Mouse (Mus musculus): ENCODE results near the gene Mmp19. TPM values are rescaled to one million over a fixed set of nuclear protein-coding genes. Genes with fewer than 3 reads are reported as not detected.
A peak's percentile ranks its signal among the peaks of the same experiment; 100 is the strongest.

Gene Mmp19
- total RNA-seq (2012; rRNA removed) = 0.08 and 0.10 TPM in 2 replicates
- under 1 TPM in 1 of 2 experiments, not detected in 1; 0.36 TPM for polyA plus RNA-seq (2012; ENCODE audit: insufficient read depth in 1 of 2, insufficient read length in 2 of 2, low read depth in 1 of 2, low replicate concordance in 2 of 2, missing spikeins in 1 of 2)

DNA sequence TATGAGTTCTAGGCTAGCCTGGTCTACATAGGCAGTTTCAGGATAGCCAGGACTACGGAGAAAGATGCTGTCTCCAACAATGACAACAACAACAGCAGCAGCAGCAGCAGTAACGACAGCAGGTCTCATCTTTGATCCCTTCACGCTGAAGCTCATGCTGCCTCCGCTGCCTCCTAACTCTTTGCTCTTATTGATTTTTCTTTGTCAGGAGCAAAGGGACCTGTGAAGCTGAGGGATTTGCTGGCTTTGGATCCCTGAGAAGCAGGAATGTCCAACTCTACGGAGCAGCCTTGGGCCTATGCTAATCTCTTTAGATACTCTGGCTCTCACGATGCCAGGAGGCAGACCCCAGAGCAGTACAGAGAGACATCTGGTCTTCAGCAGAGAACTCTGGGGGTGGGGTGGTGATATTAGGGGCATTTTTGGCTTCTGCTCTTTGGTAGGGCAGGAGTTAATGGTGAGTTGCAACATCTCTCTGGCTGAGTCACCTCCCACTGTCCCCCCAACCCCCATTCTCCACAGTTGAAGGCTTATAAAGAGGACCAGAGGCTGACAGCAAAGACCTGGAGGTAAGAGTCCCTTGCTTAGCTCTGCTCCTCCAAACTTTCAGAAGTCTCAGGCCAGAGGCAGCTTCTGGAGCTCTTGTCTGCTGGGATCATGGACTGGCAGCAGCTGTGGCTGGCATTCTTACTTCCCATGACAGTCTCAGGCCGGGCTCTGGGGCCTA lies at the start of gene Mmp19:
Gene Mmp19, plus strand, starts transcription at position 513 of the 727 bp plus-strand sequence.
- H3K36me3 ChIP-seq (ENCODE audit: control insufficient read depth in 1 of 2, insufficient read depth in 2 of 2, low read length in 2 of 2) = peaks cover 0 to 5% of the 10 kb centered on the region in 2 experiments; a peak in 2 of 4 replicates
- TF ChIP-seq POLR2AphosphoS5 (IDR thresholded peaks at IDR 0.05; ENCODE audit: borderline replicate concordance, low read depth, low read length) (no peak), MYC (IDR thresholded peaks at IDR 0.05; ENCODE audit: low read depth, low read length) (no peak), USF2 (IDR thresholded peaks at IDR 0.05; ENCODE audit: borderline replicate concordance in 1 of 2, insufficient read depth in 1 of 2, low read depth in 1 of 2, low read length in 2 of 2) (no peak), E2F4 (IDR thresholded peaks at IDR 0.05; ENCODE audit: borderline replicate concordance, low read depth, low read length) (no peak), BHLHE40 (IDR thresholded peaks at IDR 0.05; ENCODE audit: borderline replicate concordance, low read depth, low read length) (no peak), GATA1 (IDR thresholded peaks at IDR 0.05; ENCODE audit: low read depth, low read length) (no peak), POLR2A (IDR thresholded peaks at IDR 0.05; ENCODE audit: control insufficient read depth in 1 of 2, insufficient read depth in 1 of 2, low read depth in 1 of 2, low read length in 2 of 2, poor library complexity in 1 of 2) (no peak), RCOR1 (IDR thresholded peaks at IDR 0.05; ENCODE audit: low read depth, low read length) (no peak), GABPA (IDR thresholded peaks at IDR 0.05; ENCODE audit: low read depth, low read length) (no peak)
- no peaks in the 10 kb centered on the region for H3K27me3 ChIP-seq (ENCODE audit: control insufficient read depth in 1 of 2, insufficient read depth in 2 of 2, low read length in 2 of 2)
- H3K79me2 ChIP-seq (ENCODE audit: control insufficient read depth, insufficient read depth, low read length, poor library complexity) = no peaks in the 10 kb centered on the region
- no peak within 1 kb of the TSS for H3K27ac ChIP-seq (ENCODE audit: control insufficient read depth, low read depth, low read length)
- H3K9me3 ChIP-seq (replicated peaks; ENCODE audit: insufficient read depth, low read length) = no peaks in the 10 kb centered on the region
- no peak for DNase-seq (ENCODE audit: low read depth, low spot score)
- H3K9ac ChIP-seq (ENCODE audit: control insufficient read depth, low read depth, low read length, poor library complexity, severe bottlenecking) = no peak within 1 kb of the TSS
- peaks cover 0 to 7% of the 10 kb centered on the region in 2 experiments; a peak in 1 of 4 replicates for H3K4me1 ChIP-seq (ENCODE audit: control insufficient read depth in 1 of 2, insufficient read depth in 2 of 2, low read length in 2 of 2)
- H3K4me3 ChIP-seq (ENCODE audit: control insufficient read depth in 1 of 2, insufficient read depth in 1 of 2, low read depth in 2 of 2, low read length in 2 of 2) = no peak within 1 kb of the TSS

DNA sequence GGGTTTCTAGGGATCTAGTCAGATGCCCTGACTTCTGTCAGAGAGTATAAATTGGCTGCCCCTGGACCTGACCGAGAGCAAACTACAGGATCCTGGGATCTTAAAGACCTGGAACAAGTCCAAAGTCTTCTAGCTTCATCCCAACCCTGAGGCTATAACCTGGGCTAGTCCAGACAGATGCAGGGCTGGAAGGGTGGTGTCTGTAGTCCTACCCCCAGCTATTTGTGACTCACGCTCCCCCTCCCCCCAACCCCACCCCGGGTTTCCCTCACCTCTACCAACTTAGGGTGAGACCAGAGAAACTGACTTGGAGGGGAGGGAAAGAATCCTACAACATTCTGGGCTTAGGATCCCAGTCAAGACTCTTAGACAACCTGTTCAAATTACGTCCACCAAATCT lies 48.1 kb upstream of the Mmp19 start:
- peak overlapping the region; percentile 66 for H3K9ac ChIP-seq (ENCODE audit: control insufficient read depth, low read depth, low read length, poor library complexity, severe bottlenecking)
- no peaks in the 10 kb centered on the region for H3K27me3 ChIP-seq (ENCODE audit: control insufficient read depth in 1 of 2, insufficient read depth in 2 of 2, low read length in 2 of 2)
- peaks cover 0 to 10% of the 10 kb centered on the region in 2 experiments; a peak in 2 of 4 replicates for H3K36me3 ChIP-seq (ENCODE audit: control insufficient read depth in 1 of 2, insufficient read depth in 2 of 2, low read length in 2 of 2)
- TF ChIP-seq POLR2A (IDR thresholded peaks at IDR 0.05; ENCODE audit: control insufficient read depth in 1 of 2, insufficient read depth in 1 of 2, low read depth in 1 of 2, low read length in 2 of 2, poor library complexity in 1 of 2) (peak in 1 of 2 experiments; percentile 44; a peak in 1 of 4 replicates), MAZ (IDR thresholded peaks at IDR 0.05; ENCODE audit: low read depth, low read length) (no peak), ZKSCAN1 (IDR thresholded peaks at IDR 0.05; ENCODE audit: low read depth, low read length) (no peak), CTCF (IDR thresholded peaks at IDR 0.05 in 2 of 3, conservative IDR thresholded peaks at IDR 0.05 in 1 of 3; ENCODE audit: control insufficient read depth in 1 of 3, insufficient read depth in 1 of 3, low read depth in 2 of 3, low read length in 3 of 3, poor library complexity in 1 of 3, severe bottlenecking in 1 of 3) (no peak), NRF1 (IDR thresholded peaks at IDR 0.05; ENCODE audit: insufficient read depth, low read depth, low read length, poor library complexity, severe bottlenecking) (no peak), USF2 (IDR thresholded peaks at IDR 0.05; ENCODE audit: borderline replicate concordance in 1 of 2, insufficient read depth in 1 of 2, low read depth in 1 of 2, low read length in 2 of 2) (no peak), NELFE (IDR thresholded peaks at IDR 0.05; ENCODE audit: low read depth, low read length) (peak; percentile 21; the same call in 1 of the 2 replicates), SIN3A (IDR thresholded peaks at IDR 0.05; ENCODE audit: low read length) (no peak)
- no peak overlapping the region; the same call in 1 of the 2 replicates for H3K27ac ChIP-seq (ENCODE audit: control insufficient read depth, low read depth, low read length)
- H3K79me2 ChIP-seq (ENCODE audit: control insufficient read depth, insufficient read depth, low read length, poor library complexity) = no peaks in the 10 kb centered on the region; the same call in 1 of the 2 replicates
- peaks cover 0 to 21% of the 10 kb centered on the region in 2 experiments for H3K4me1 ChIP-seq (ENCODE audit: control insufficient read depth in 1 of 2, insufficient read depth in 2 of 2, low read length in 2 of 2)
- peak overlapping the region; percentile 73 to 81 for H3K4me3 ChIP-seq (ENCODE audit: control insufficient read depth in 1 of 2, insufficient read depth in 1 of 2, low read depth in 2 of 2, low read length in 2 of 2)
- DNase-seq (ENCODE audit: low read depth, low spot score) = peak; percentile 34
- no peaks in the 10 kb centered on the region for H3K9me3 ChIP-seq (replicated peaks; ENCODE audit: insufficient read depth, low read length)

Measured in MEL (cell line).